Mouse (Mus musculus) G1E (cell line): ENCODE results near the gene Chaf1a. TPM values are rescaled to one million over a fixed set of nuclear protein-coding genes. Genes with fewer than 3 reads are reported as not detected.

Experiments
- ATAC-seq: 2 replicates; pipeline ENCODE4 v1.8.0; 2016; ENCODE audit warnings: mild to moderate bottlenecking; ENCODE audit not compliant: insufficient number of reproducible peaks, poor library complexity, low FRiP score, severe bottlenecking; ENCODE audit errors: extremely low read depth
- DNase-seq: peaks from one replicate; pipeline ENCODE4 v3.0.0; 2012; ENCODE audit warnings: low spot score
- H3K27me3 ChIP-seq: 2 replicates; pipeline ENCODE4 v1.6.1; 2012; ENCODE audit warnings: mild to moderate bottlenecking, low read length, inconsistent platforms; ENCODE audit not compliant: insufficient read depth
- H3K36me3 ChIP-seq: replicated peaks from 2 replicates; pipeline ENCODE3; 2012; ENCODE audit warnings: mild to moderate bottlenecking, inconsistent platforms
- H3K4me1 ChIP-seq: 2 replicates; pipeline ENCODE4 v1.6.1; 2012; ENCODE audit warnings: low read depth, low read length, inconsistent platforms, mixed read lengths; ENCODE audit not compliant: insufficient read depth
- H3K4me3 ChIP-seq: 2 replicates; pipeline ENCODE4 v1.5.1; 2012; ENCODE audit warnings: low read depth, mild to moderate bottlenecking, inconsistent platforms, low read length, moderate library complexity, mixed read lengths
- H3K9me3 ChIP-seq: replicated peaks from 2 replicates; pipeline ENCODE4 v1.6.1; 2012; ENCODE audit warnings: inconsistent platforms
- GATA2 ChIP-seq: IDR thresholded peaks from 2 replicates; pipeline ENCODE4 v1.6.1; 2012; ENCODE audit warnings: low read depth, low read length, inconsistent platforms, borderline replicate concordance
- TAL1 ChIP-seq: conservative IDR thresholded peaks from 2 replicates; pipeline ENCODE4 v1.6.1; 2012; ENCODE audit warnings: low read depth, low read length, inconsistent platforms, mixed read lengths
- polyA plus RNA-seq: library from polyadenylated mRNA; stranded (reverse); fragments of >175 nt; gene quantifications from 2 replicates; pipeline ENCODE4 v1.2.3, GENCODE M21; 2012
- total RNA-seq, 2 experiments: library from RNA; stranded (forward) in 1 of 2; stranded (reverse) in 1 of 2; fragments of 200-1000 nt in 1 of 2; fragments of >200 nt in 1 of 2; fragmentation: Nextera tagmentation in 1 of 2; gene quantifications; 2 replicates each; pipeline ENCODE4 v1.2.3; 2014 to 2017

The Chaf1a gene
- total and polyA plus RNA-seq, 3 experiments = 31.2 to 143 (median 31.3) TPM

DNA sequence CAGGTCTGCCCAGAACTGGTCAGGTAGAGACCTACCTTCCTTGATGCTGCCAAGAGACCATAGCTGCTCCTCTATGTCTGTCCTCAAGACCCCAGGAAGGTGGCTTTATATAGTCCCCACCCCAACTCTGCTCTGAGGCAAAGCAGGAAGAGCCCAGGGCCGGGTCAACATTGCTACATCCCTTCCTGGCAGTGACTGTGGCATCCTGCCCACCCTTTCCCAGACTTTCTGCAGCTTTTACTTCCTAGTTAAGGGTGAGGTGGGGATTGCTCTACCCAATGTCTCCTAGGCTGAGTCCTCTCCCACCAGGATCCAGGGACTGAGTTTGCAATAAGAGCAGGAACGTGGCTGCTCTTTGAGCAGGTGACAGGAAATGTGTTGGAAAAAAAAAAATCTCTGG is 81.6 kb downstream of the Chaf1a start, which contains the start of gene Lrg1:
Lrg1 (minus strand) TSS at position 176 of the 400 bp plus-strand sequence.
- Histone ChIP-seq H3K9me3 (no peaks in the 10 kb centered on the region), H3K4me1 (peaks cover 11% of the 10 kb centered on the region), H3K4me3 (no peak within 1 kb of the TSS), H3K36me3 (peaks cover 18% of the 10 kb centered on the region), H3K27me3 (peaks cover 59% of the 10 kb centered on the region)
- TF ChIP-seq GATA2 = no peak
- no peak for TF ChIP-seq TAL1
- DNase-seq (no peak), ATAC-seq (no peak)

Other genes with a start within 250 kb of the Chaf1a start
Only the 20 nearest of the 21 such genes appear.
- 7.7 and 10.0 TPM in 2 replicates for gene Zfp119a, start 161.5 kb upstream of the Chaf1a start, total RNA-seq (2014; fragmentation: Nextera tagmentation)
- 8.4 TPM in 2 replicates for gene Zfp119a, start 161.5 kb upstream of the Chaf1a start, total RNA-seq (2017)
- gene Zfp119a, start 161.5 kb upstream of the Chaf1a start, polyA plus RNA-seq = 0.09 and 0.26 TPM in 2 replicates
- gene Zfp959, start 148.3 kb upstream of the Chaf1a start, total RNA-seq (2014; fragmentation: Nextera tagmentation) = 14.7 and 21.5 TPM in 2 replicates
- 17.8 and 19.9 TPM in 2 replicates for gene Zfp959, start 148.3 kb upstream of the Chaf1a start, total RNA-seq (2017)
- gene Zfp959, start 148.3 kb upstream of the Chaf1a start, polyA plus RNA-seq = 1.2 and 1.3 TPM in 2 replicates
- gene Zfp119b, start 90.9 kb upstream of the Chaf1a start, total RNA-seq (2014; fragmentation: Nextera tagmentation) = 2.2 and 4.2 TPM in 2 replicates
- 7.8 and 10.0 TPM in 2 replicates for gene Zfp119b, start 90.9 kb upstream of the Chaf1a start, total RNA-seq (2017)
- gene Zfp119b, start 90.9 kb upstream of the Chaf1a start, polyA plus RNA-seq = 0.22 and 0.39 TPM in 2 replicates
- 0.63 and 0.98 TPM in 2 replicates for gene Ebi3, start 87.8 kb upstream of the Chaf1a start, total RNA-seq (2014; fragmentation: Nextera tagmentation)
- gene Ebi3, start 87.8 kb upstream of the Chaf1a start, total RNA-seq (2017) = 1.6 and 2.0 TPM in 2 replicates
- gene Ebi3, start 87.8 kb upstream of the Chaf1a start, polyA plus RNA-seq = 2.5 and 2.6 TPM in 2 replicates
- gene Yju2, start 81.3 kb upstream of the Chaf1a start, total RNA-seq (2014; fragmentation: Nextera tagmentation) = 8.3 and 12.6 TPM in 2 replicates
- gene Yju2, start 81.3 kb upstream of the Chaf1a start, total RNA-seq (2017) = 16.7 and 18.1 TPM in 2 replicates
- gene Yju2, start 81.3 kb upstream of the Chaf1a start, polyA plus RNA-seq = 27.8 and 33.5 TPM in 2 replicates
- gene Shd, start 70.0 kb upstream of the Chaf1a start, total RNA-seq (2014; fragmentation: Nextera tagmentation) = not detected in 2 replicates
- gene Shd, start 70.0 kb upstream of the Chaf1a start, total RNA-seq (2017) = 0.58 TPM in 1 of 2 replicates, not detected in the other
- gene Shd, start 70.0 kb upstream of the Chaf1a start, polyA plus RNA-seq = 0.33 and 0.59 TPM in 2 replicates
- gene Fsd1, start 53.9 kb upstream of the Chaf1a start, total RNA-seq (2014; fragmentation: Nextera tagmentation) = not detected in 2 replicates
- 0.27 TPM in 1 of 2 replicates, not detected in the other for gene Fsd1, start 53.9 kb upstream of the Chaf1a start, total RNA-seq (2017)
- not detected in 2 replicates for gene Fsd1, start 53.9 kb upstream of the Chaf1a start, polyA plus RNA-seq
- not detected in 2 replicates for gene Stap2, start 34.9 kb upstream of the Chaf1a start, total RNA-seq (2014; fragmentation: Nextera tagmentation)
- 0.27 and 0.29 TPM in 2 replicates for gene Stap2, start 34.9 kb upstream of the Chaf1a start, total RNA-seq (2017)
- not detected in 2 replicates for gene Stap2, start 34.9 kb upstream of the Chaf1a start, polyA plus RNA-seq
- 11.2 and 25.4 TPM in 2 replicates for gene Mpnd, start 34.7 kb upstream of the Chaf1a start, total RNA-seq (2014; fragmentation: Nextera tagmentation)
- gene Mpnd, start 34.7 kb upstream of the Chaf1a start, total RNA-seq (2017) = 39.1 and 43.9 TPM in 2 replicates
- gene Mpnd, start 34.7 kb upstream of the Chaf1a start, polyA plus RNA-seq = 46.2 and 48.5 TPM in 2 replicates
- gene Sh3gl1, start 3.8 kb upstream of the Chaf1a start, total RNA-seq (2014; fragmentation: Nextera tagmentation) = 21.6 and 24.3 TPM in 2 replicates
- 28.5 and 30.1 TPM in 2 replicates for gene Sh3gl1, start 3.8 kb upstream of the Chaf1a start, total RNA-seq (2017)
- gene Sh3gl1, start 3.8 kb upstream of the Chaf1a start, polyA plus RNA-seq = 64.2 and 74.6 TPM in 2 replicates
- 9.0 and 9.3 TPM in 2 replicates for gene Ubxn6, start 34.6 kb downstream of the Chaf1a start, total RNA-seq (2014; fragmentation: Nextera tagmentation)
- 17.1 and 19.1 TPM in 2 replicates for gene Ubxn6, start 34.6 kb downstream of the Chaf1a start, total RNA-seq (2017)
- 21.2 and 21.4 TPM in 2 replicates for gene Ubxn6, start 34.6 kb downstream of the Chaf1a start, polyA plus RNA-seq
- gene Hdgfl2, start 39.2 kb downstream of the Chaf1a start, total RNA-seq (2014; fragmentation: Nextera tagmentation) = 31.1 and 37.6 TPM in 2 replicates
- gene Hdgfl2, start 39.2 kb downstream of the Chaf1a start, total RNA-seq (2017) = 73.3 and 76.0 TPM in 2 replicates
- gene Hdgfl2, start 39.2 kb downstream of the Chaf1a start, polyA plus RNA-seq = 174 and 201 TPM in 2 replicates
- gene Plin4, start 69.4 kb downstream of the Chaf1a start, total RNA-seq (2014; fragmentation: Nextera tagmentation) = not detected in 2 replicates
- 0.05 and 0.06 TPM in 2 replicates for gene Plin4, start 69.4 kb downstream of the Chaf1a start, total RNA-seq (2017)
- gene Plin4, start 69.4 kb downstream of the Chaf1a start, polyA plus RNA-seq = not detected in 2 replicates
- gene Plin5, start 77.2 kb downstream of the Chaf1a start, total RNA-seq (2014; fragmentation: Nextera tagmentation) = not detected in 2 replicates
- 0.06 TPM in 1 of 2 replicates, not detected in the other for gene Plin5, start 77.2 kb downstream of the Chaf1a start, total RNA-seq (2017)
- gene Plin5, start 77.2 kb downstream of the Chaf1a start, polyA plus RNA-seq = not detected in 2 replicates
- gene Lrg1, start 81.6 kb downstream of the Chaf1a start, total RNA-seq (2014; fragmentation: Nextera tagmentation) = not detected in 2 replicates
- not detected in 2 replicates for gene Lrg1, start 81.6 kb downstream of the Chaf1a start, total RNA-seq (2017)
- gene Lrg1, start 81.6 kb downstream of the Chaf1a start, polyA plus RNA-seq = 0.04 TPM in 1 of 2 replicates, not detected in the other
- 2.7 and 4.0 TPM in 2 replicates for gene Sema6b, start 99.9 kb downstream of the Chaf1a start, total RNA-seq (2014; fragmentation: Nextera tagmentation)
- gene Sema6b, start 99.9 kb downstream of the Chaf1a start, total RNA-seq (2017) = 3.4 and 3.6 TPM in 2 replicates
- gene Sema6b, start 99.9 kb downstream of the Chaf1a start, polyA plus RNA-seq = 14.1 and 16.1 TPM in 2 replicates
- 2.0 and 2.1 TPM in 2 replicates for gene Tnfaip8l1, start 122.0 kb downstream of the Chaf1a start, total RNA-seq (2014; fragmentation: Nextera tagmentation)
- gene Tnfaip8l1, start 122.0 kb downstream of the Chaf1a start, total RNA-seq (2017) = 2.8 and 3.2 TPM in 2 replicates
- gene Tnfaip8l1, start 122.0 kb downstream of the Chaf1a start, polyA plus RNA-seq = 1.0 and 1.1 TPM in 2 replicates
- 19.9 and 22.0 TPM in 2 replicates for gene Mydgf, start 143.5 kb downstream of the Chaf1a start, total RNA-seq (2014; fragmentation: Nextera tagmentation)
- 32.3 and 36.2 TPM in 2 replicates for gene Mydgf, start 143.5 kb downstream of the Chaf1a start, total RNA-seq (2017)
- gene Mydgf, start 143.5 kb downstream of the Chaf1a start, polyA plus RNA-seq = 27.3 and 36.6 TPM in 2 replicates
- gene Dpp9, start 178.5 kb downstream of the Chaf1a start, total RNA-seq (2014; fragmentation: Nextera tagmentation) = 22.4 and 26.8 TPM in 2 replicates
- 13.0 and 14.4 TPM in 2 replicates for gene Dpp9, start 178.5 kb downstream of the Chaf1a start, total RNA-seq (2017)
- gene Dpp9, start 178.5 kb downstream of the Chaf1a start, polyA plus RNA-seq = 61.8 and 62.4 TPM in 2 replicates
- gene Fem1a, start 216.4 kb downstream of the Chaf1a start, total RNA-seq (2014; fragmentation: Nextera tagmentation) = 14.4 and 16.5 TPM in 2 replicates
- 17.8 and 18.9 TPM in 2 replicates for gene Fem1a, start 216.4 kb downstream of the Chaf1a start, total RNA-seq (2017)
- gene Fem1a, start 216.4 kb downstream of the Chaf1a start, polyA plus RNA-seq = 20.1 and 20.7 TPM in 2 replicates